Mouse (Mus musculus) myocyte (in vitro differentiated cells): Measurements from ENCODE around the gene Scp2d1.

Source experiments
- E2F4 ChIP-seq: IDR thresholded peaks from one replicate; pipeline ENCODE4 v1.6.1; 2011; ENCODE audit warnings: mild to moderate bottlenecking, control low read depth, moderate library complexity; ENCODE audit not compliant: insufficient read depth
- MAX ChIP-seq: IDR thresholded peaks from one replicate; pipeline ENCODE4 v1.6.1; 2011; ENCODE audit warnings: low read depth, mild to moderate bottlenecking, control low read depth
- MYOD1 ChIP-seq, 3 experiments: IDR thresholded peaks; one replicate each; pipeline ENCODE4 v1.6.1; 2011; ENCODE audit warnings: control low read depth in 2 of 3, low read depth in 2 of 3, mild to moderate bottlenecking in 2 of 3, moderate library complexity in 1 of 3; ENCODE audit not compliant: insufficient read length in 2 of 3, control insufficient read depth in 1 of 3
- MYOG ChIP-seq, 3 experiments: IDR thresholded peaks; one replicate each; pipeline ENCODE4 v1.6.1; 2011; ENCODE audit warnings: control low read depth in 2 of 3, low read depth in 2 of 3, mild to moderate bottlenecking in 2 of 3; ENCODE audit not compliant: insufficient read length in 2 of 3, control insufficient read depth in 1 of 3, insufficient read depth in 1 of 3
- POLR2A ChIP-seq: IDR thresholded peaks from one replicate; pipeline ENCODE4 v1.6.1; 2011; ENCODE audit warnings: low read depth, mild to moderate bottlenecking, control low read depth, moderate library complexity; ENCODE audit not compliant: insufficient read length
- POLR2AphosphoS2 ChIP-seq: IDR thresholded peaks from one replicate; pipeline ENCODE4 v1.6.1; 2011; ENCODE audit warnings: low read depth, control low read depth; ENCODE audit not compliant: insufficient read length
- TCF12 ChIP-seq: IDR thresholded peaks from one replicate; pipeline ENCODE4 v1.6.1; 2011; ENCODE audit warnings: mild to moderate bottlenecking, control low read depth; ENCODE audit not compliant: poor library complexity, insufficient read depth, severe bottlenecking
- TCF3 ChIP-seq: IDR thresholded peaks from one replicate; pipeline ENCODE4 v1.6.1; 2011; ENCODE audit warnings: low read depth, control low read depth; ENCODE audit not compliant: insufficient read length
- USF1 ChIP-seq: IDR thresholded peaks from one replicate; pipeline ENCODE4 v1.6.1; 2011; ENCODE audit warnings: low read depth, mild to moderate bottlenecking, control low read depth, moderate library complexity

- TF ChIP-seq E2F4 (no peak), POLR2A (no peak), TCF12 (no peak), USF1 (no peak), MAX (no peak), POLR2AphosphoS2 (no peak), TCF3 (no peak), MYOG (IDR thresholded peaks at IDR 0.05; ENCODE audit: control insufficient read depth in 1 of 3, insufficient read depth in 1 of 3, insufficient read length in 2 of 3, low read depth in 2 of 3) (no peak), MYOD1 (IDR thresholded peaks at IDR 0.05; ENCODE audit: control insufficient read depth in 1 of 3, insufficient read length in 2 of 3, low read depth in 2 of 3) (no peak)
Measured at GRCm38 (mm10) chr2:144836667-144837311, 13.3 kb downstream of the Scp2d1 start.
